Mouse (Mus musculus) lung, postnatal 0 days (tissue): ENCODE data around the gene Hdac9. TPM values are rescaled to one million over a fixed set of nuclear protein-coding genes. Genes with fewer than 3 reads are reported as not detected.

ENCODE experiments used
- ATAC-seq: fragments of 200-750 bp; cut with Nextera tagmentation; 2 replicates; pipeline ENCODE4 v1.8.0; 2017; ENCODE audit warnings: moderate library complexity
- DNase-seq: peaks from one replicate; pipeline ENCODE4 v3.0.0-alpha.2; 2016; ENCODE audit warnings: low spot score
- H3K27ac ChIP-seq: fragments of 300-500 bp; sonication (generic); 2 replicates; pipeline ENCODE4 v1.5.1; 2014; ENCODE audit warnings: antibody characterized with exemption, mild to moderate bottlenecking, low read length, mixed read lengths
- H3K27me3 ChIP-seq: fragments of 300-500 bp; sonication (generic); replicated peaks from 2 replicates; pipeline ENCODE4 v1.6.1; 2014; ENCODE audit warnings: low read length, mixed read lengths; ENCODE audit not compliant: insufficient read depth
- H3K36me3 ChIP-seq: fragments of 300-500 bp; sonication (generic); 2 replicates; pipeline ENCODE4 v1.6.1; 2014; ENCODE audit warnings: low read length, mixed read lengths; ENCODE audit not compliant: insufficient read depth
- H3K4me1 ChIP-seq: fragments of 300-500 bp; sonication (generic); 2 replicates; pipeline ENCODE4 v1.6.1; 2014; ENCODE audit warnings: antibody characterized with exemption, low read depth, low read length, mixed read lengths; ENCODE audit not compliant: insufficient read depth
- H3K4me2 ChIP-seq: fragments of 300-500 bp; sonication (generic); replicated peaks from 2 replicates; pipeline ENCODE4 v1.6.1; 2014; ENCODE audit warnings: low read depth, mild to moderate bottlenecking, low read length, moderate library complexity, mixed read lengths
- H3K4me3 ChIP-seq: fragments of 300-500 bp; sonication (generic); 2 replicates; pipeline ENCODE4 v1.5.1; 2014; ENCODE audit warnings: low read depth, low read length
- H3K9ac ChIP-seq: fragments of 300-500 bp; sonication (generic); replicated peaks from 2 replicates; pipeline ENCODE4 v1.6.1; 2014; ENCODE audit warnings: low read depth, mild to moderate bottlenecking
- H3K9me3 ChIP-seq: fragments of 300-500 bp; sonication (generic); 2 replicates; pipeline ENCODE4 v1.6.1; 2016; ENCODE audit warnings: low read length, mixed read lengths
- CTCF ChIP-seq: IDR thresholded peaks from 2 replicates; pipeline ENCODE4 v1.5.1; 2016; ENCODE audit warnings: antibody characterized with exemption, mild to moderate bottlenecking
- EP300 ChIP-seq: IDR thresholded peaks from 2 replicates; pipeline ENCODE4 v1.6.1; 2016; ENCODE audit warnings: antibody characterized with exemption, mild to moderate bottlenecking, control low read depth
- WGBS: fragments of 180-500 bp; shearing (Covaris S2); extraction: QIAGEN DNeasy Blood & Tissue Kit; methylation state at CpG from one replicate; pipeline ENCODE4 v1.1.7; 2014; 5-methylcytosine and 5-hydroxymethylcytosine counted together
- polyA plus RNA-seq: library from polyadenylated mRNA; unstranded; fragments of >200 nt; fragmentation: Nextera tagmentation; extraction: Ambion mirVana; gene quantifications from 2 replicates; pipeline ENCODE4 v1.2.1, GENCODE M21; 2015

Gene Hdac9
- polyA plus RNA-seq, 1 experiment from 2014 or later, result 6.0 TPM

- TF ChIP-seq CTCF (no peak), EP300 (no peak)
- H3K36me3 ChIP-seq, result no peaks in the 10 kb centered on the region
- ATAC-seq, result no peak
- H3K4me3 ChIP-seq, result peak overlapping the region; percentile 59
- peaks cover 4% of the 10 kb centered on the region; the same call in 1 of the 2 replicates for H3K27me3 ChIP-seq
- no peak overlapping the region for H3K27ac ChIP-seq
- H3K4me2 ChIP-seq, result peak overlapping the region; percentile 88
- no peak overlapping the region for H3K9ac ChIP-seq
- no peaks in the 10 kb centered on the region for H3K4me1 ChIP-seq
- H3K9me3 ChIP-seq, result no peaks in the 10 kb centered on the region
- no peak for DNase-seq
- WGBS, result under 1% methylated on average over 10 of the region's 10 CpGs
Observed at GRCm38 (mm10) chr12:34906376-34906703, 10.6 kb downstream of the Hdac9 start.

- no peak overlapping the region for H3K4me3 ChIP-seq
- TF ChIP-seq EP300 (no peak), CTCF (no peak)
- WGBS, result 84% methylated on average over 8 of the region's 8 CpGs
- no peak overlapping the region for H3K9ac ChIP-seq
- ATAC-seq (no peak), DNase-seq (no peak)
- H3K4me2 ChIP-seq, result no peak overlapping the region
- no peak overlapping the region for H3K27ac ChIP-seq
- H3K36me3 ChIP-seq, result no peaks in the 10 kb centered on the region
- H3K4me1 ChIP-seq, result no peaks in the 10 kb centered on the region
- H3K27me3 ChIP-seq, result no peaks in the 10 kb centered on the region
- no peaks in the 10 kb centered on the region for H3K9me3 ChIP-seq
Observed at GRCm38 (mm10) chr12:34900241-34900640, 16.7 kb downstream of the Hdac9 start.

- Histone ChIP-seq H3K9me3 (no peaks in the 10 kb centered on the region), H3K27me3 (no peaks in the 10 kb centered on the region), H3K4me3 (no peak overlapping the region), H3K9ac (no peak overlapping the region), H3K36me3 (no peaks in the 10 kb centered on the region), H3K27ac (no peak overlapping the region), H3K4me2 (no peak overlapping the region), H3K4me1 (no peaks in the 10 kb centered on the region)
- no peak for DNase-seq
- peak; percentile 21; the same call in 1 of the 2 replicates for TF ChIP-seq CTCF
- TF ChIP-seq EP300, result no peak
- WGBS, result 71% methylated on average over 5 of the region's 5 CpGs
- no peak for ATAC-seq
Observed at GRCm38 (mm10) chr12:34894867-34895266, 22.0 kb downstream of the Hdac9 start.

GRCm38 (mm10) chr12:34888694-34889093 is 28.2 kb downstream of the Hdac9 start:
- H3K36me3 ChIP-seq, result no peaks in the 10 kb centered on the region
- H3K4me3 ChIP-seq, result no peak overlapping the region
- H3K4me2 ChIP-seq, result no peak overlapping the region
- no peaks in the 10 kb centered on the region for H3K27me3 ChIP-seq
- no peak for DNase-seq
- H3K9ac ChIP-seq, result no peak overlapping the region
- no peaks in the 10 kb centered on the region for H3K4me1 ChIP-seq
- H3K27ac ChIP-seq, result no peak overlapping the region
- H3K9me3 ChIP-seq, result no peaks in the 10 kb centered on the region
- no peak for ATAC-seq
- TF ChIP-seq CTCF (no peak), EP300 (no peak)
- 83% methylated on average over 4 of the region's 4 CpGs for WGBS

GRCm38 (mm10) chr12:34874926-34875325 is 42.0 kb downstream of the Hdac9 start:
- ATAC-seq (no peak), DNase-seq (no peak)
- Histone ChIP-seq H3K36me3 (no peaks in the 10 kb centered on the region), H3K4me2 (no peak overlapping the region), H3K4me1 (no peaks in the 10 kb centered on the region), H3K9me3 (no peaks in the 10 kb centered on the region), H3K27ac (no peak overlapping the region), H3K9ac (no peak overlapping the region), H3K27me3 (no peaks in the 10 kb centered on the region), H3K4me3 (no peak overlapping the region)
- TF ChIP-seq CTCF (no peak), EP300 (no peak)
- WGBS, result 72% methylated on average over 2 of the region's 2 CpGs

- TF ChIP-seq CTCF (no peak), EP300 (no peak)
Observed at GRCm38 (mm10) chr12:34871028-34871427, 45.9 kb downstream of the Hdac9 start.

GRCm38 (mm10) chr12:34841196-34841595 is 75.7 kb downstream of the Hdac9 start:
- H3K4me2 ChIP-seq, result no peak overlapping the region
- 91% methylated on average over 4 of the region's 4 CpGs for WGBS
- TF ChIP-seq EP300, result no peak
- TF ChIP-seq CTCF, result no peak
- no peaks in the 10 kb centered on the region for H3K36me3 ChIP-seq
- no peak overlapping the region for H3K9ac ChIP-seq
- H3K9me3 ChIP-seq, result no peaks in the 10 kb centered on the region
- no peaks in the 10 kb centered on the region for H3K27me3 ChIP-seq
- no peaks in the 10 kb centered on the region for H3K4me1 ChIP-seq
- H3K27ac ChIP-seq, result no peak overlapping the region
- H3K4me3 ChIP-seq, result no peak overlapping the region
- no peak for ATAC-seq
- DNase-seq, result no peak

More at GRCm38 (mm10) chr12:34871028-34871427, 45.9 kb downstream of the Hdac9 start:
- H3K9me3 ChIP-seq, result no peaks in the 10 kb centered on the region
- WGBS, result 70% methylated on average over 7 of the region's 7 CpGs
- DNase-seq (no peak), ATAC-seq (no peak)
- no peaks in the 10 kb centered on the region for H3K27me3 ChIP-seq
- no peak overlapping the region for H3K27ac ChIP-seq
- H3K4me3 ChIP-seq, result no peak overlapping the region
- no peak overlapping the region for H3K9ac ChIP-seq
- H3K36me3 ChIP-seq, result no peaks in the 10 kb centered on the region
- no peaks in the 10 kb centered on the region for H3K4me1 ChIP-seq
- H3K4me2 ChIP-seq, result no peak overlapping the region
